Mouse (Mus musculus) monocyte, adult 5-6 weeks (primary cell): ENCODE data around the gene Mcm3. TPM values are rescaled to one million over a fixed set of nuclear protein-coding genes. Genes with fewer than 3 reads are reported as not detected.
"Not testable (repeated sequence)": the region's sequence is repeated elsewhere in the genome, so short reads cannot be mapped to it uniquely, and the experiment has no call there.

ENCODE experiments used
- ATAC-seq: fragments of 153-309, 156-312 bp; replicated peaks from 2 replicates; pipeline ENCODE4 v1.8.0; 2017; ENCODE audit warnings: mild to moderate bottlenecking; ENCODE audit not compliant: low TSS enrichment, insufficient number of reproducible peaks, severe bottlenecking, poor library complexity, low FRiP score
- total RNA-seq: library from RNA; stranded (forward); fragments of 200-1000, 200-491, 200-594 nt; gene quantifications from 3 replicates; pipeline ENCODE4 v1.2.3, GENCODE M21; 2017

Gene Mcm3
- total RNA-seq, 1 experiment from 2014 or later, result 23.9 TPM

GRCm38 (mm10) chr1:20817172-20817571 is 2.9 kb downstream of the Mcm3 start:
- no peak for ATAC-seq

- no peak for ATAC-seq
Observed at GRCm38 (mm10) chr1:20814521-20814920, 5.6 kb downstream of the Mcm3 start.

- no peak for ATAC-seq
Observed at GRCm38 (mm10) chr1:20804526-20804925, 15.6 kb downstream of the Mcm3 start.

GRCm38 (mm10) chr1:20801682-20802390 is 18.3 kb downstream of the Mcm3 start:
- ATAC-seq, result no peak

GRCm38 (mm10) chr1:20801275-20801674 is 18.8 kb downstream of the Mcm3 start:
- ATAC-seq, result no peak

GRCm38 (mm10) chr1:20795178-20795577 is 24.9 kb downstream of the Mcm3 start:
- ATAC-seq, result no peak

GRCm38 (mm10) chr1:20794760-20795159 is 25.4 kb downstream of the Mcm3 start:
- ATAC-seq, result no peak

- no peak for ATAC-seq
Observed at GRCm38 (mm10) chr1:20791414-20791813, 28.7 kb downstream of the Mcm3 start.

- ATAC-seq, result not testable (repeated sequence)
Observed at GRCm38 (mm10) chr1:20790517-20790916, 29.6 kb downstream of the Mcm3 start, which contains the start of gene Il17f. Il17f (minus strand) TSS chr1:20790617.

GRCm38 (mm10) chr1:20788419-20788818 is 31.7 kb downstream of the Mcm3 start:
- no peak for ATAC-seq

- ATAC-seq, result no peak
Observed at GRCm38 (mm10) chr1:20787046-20787445, 33.1 kb downstream of the Mcm3 start.

GRCm38 (mm10) chr1:20778366-20778765 is 41.7 kb downstream of the Mcm3 start:
- no peak for ATAC-seq

GRCm38 (mm10) chr1:20774026-20774730 is 45.9 kb downstream of the Mcm3 start:
- ATAC-seq, result not testable (repeated sequence)

GRCm38 (mm10) chr1:20766526-20766925 is 53.6 kb downstream of the Mcm3 start:
- no peak for ATAC-seq

- ATAC-seq, result no peak
Observed at GRCm38 (mm10) chr1:20761411-20761810, 58.7 kb downstream of the Mcm3 start.

GRCm38 (mm10) chr1:20760331-20760730 is 59.8 kb downstream of the Mcm3 start:
- no peak for ATAC-seq

GRCm38 (mm10) chr1:20759799-20760198 is 60.3 kb downstream of the Mcm3 start:
- no peak for ATAC-seq

- ATAC-seq, result no peak
Observed at GRCm38 (mm10) chr1:20757586-20757985, 62.5 kb downstream of the Mcm3 start.

GRCm38 (mm10) chr1:20754439-20754838 is 65.7 kb downstream of the Mcm3 start:
- ATAC-seq, result no peak
